Mouse (Mus musculus): ENCODE results near the gene Ppp1r14c. TPM values are rescaled to one million over a fixed set of nuclear protein-coding genes. Genes with fewer than 3 reads are reported as not detected.
"Not testable (repeated sequence)": the region's sequence is repeated elsewhere in the genome, so short reads cannot be mapped to it uniquely, and the experiment has no call there.

The Ppp1r14c gene
- polyA plus RNA-seq, 1 experiment from 2014 or later, result 2.5 TPM

- Histone ChIP-seq H3K4me1 (0 out of 2 replicates have a peak, but pooled peaks cover 6% of the 10 kb centered on the region), H3K27me3 (ENCODE audit: low read depth, poor library complexity, severe bottlenecking) (no peaks in the 10 kb centered on the region), H3K9me3 (replicated peaks) (no peaks in the 10 kb centered on the region), H3K27ac (replicated peaks) (no peak overlapping the region), H3K4me3 (no peak overlapping the region), H3K36me3 (no peaks in the 10 kb centered on the region)
- no peak for DNase-seq (ENCODE audit: low spot score)
- 83% methylated on average over 6 of the region's 6 CpGs for WGBS
These were observed 42.3 kb downstream of the Ppp1r14c start for GRCm38 (mm10) chr10:3408036-3408661.

GRCm38 (mm10) chr10:3408699-3409098, 42.8 kb downstream of the Ppp1r14c start:
- H3K4me1 ChIP-seq, result 0 out of 2 replicates have a peak, but pooled peaks cover 6% of the 10 kb centered on the region
- 73% methylated on average over 3 of the region's 3 CpGs for WGBS
- no peaks in the 10 kb centered on the region for H3K27me3 ChIP-seq (ENCODE audit: low read depth, poor library complexity, severe bottlenecking)
- DNase-seq (ENCODE audit: low spot score), result no peak
- no peaks in the 10 kb centered on the region for H3K9me3 ChIP-seq (replicated peaks)
- no peak overlapping the region for H3K27ac ChIP-seq (replicated peaks)
- H3K36me3 ChIP-seq, result no peaks in the 10 kb centered on the region
- H3K4me3 ChIP-seq, result no peak overlapping the region

GRCm38 (mm10) chr10:3411222-3411621, 45.4 kb downstream of the Ppp1r14c start:
- no peaks in the 10 kb centered on the region for H3K9me3 ChIP-seq (replicated peaks)
- 85% methylated on average over 3 of the region's 3 CpGs for WGBS
- H3K27ac ChIP-seq (replicated peaks), result no peak overlapping the region
- no peak for DNase-seq (ENCODE audit: low spot score)
- H3K27me3 ChIP-seq (ENCODE audit: low read depth, poor library complexity, severe bottlenecking), result no peaks in the 10 kb centered on the region
- H3K4me1 ChIP-seq, result 0 out of 2 replicates have a peak, but pooled peaks cover 6% of the 10 kb centered on the region
- H3K4me3 ChIP-seq, result no peak overlapping the region
- H3K36me3 ChIP-seq, result no peaks in the 10 kb centered on the region

- Histone ChIP-seq H3K4me3 (no peak overlapping the region), H3K4me1 (0 out of 2 replicates have a peak, but pooled peaks cover 6% of the 10 kb centered on the region), H3K27ac (replicated peaks) (no peak overlapping the region), H3K9me3 (replicated peaks) (no peaks in the 10 kb centered on the region), H3K27me3 (ENCODE audit: low read depth, poor library complexity, severe bottlenecking) (no peaks in the 10 kb centered on the region), H3K36me3 (no peaks in the 10 kb centered on the region)
- DNase-seq (ENCODE audit: low spot score), result no peak
- WGBS, result 76% methylated on average over 2 of the region's 2 CpGs
These were observed 45.8 kb downstream of the Ppp1r14c start for GRCm38 (mm10) chr10:3411639-3412038.

- Histone ChIP-seq H3K36me3 (no peaks in the 10 kb centered on the region), H3K4me3 (no peak overlapping the region), H3K9me3 (replicated peaks) (no peaks in the 10 kb centered on the region), H3K27ac (replicated peaks) (no peak overlapping the region), H3K27me3 (ENCODE audit: low read depth, poor library complexity, severe bottlenecking) (no peaks in the 10 kb centered on the region), H3K4me1 (no peaks in the 10 kb centered on the region)
- DNase-seq (ENCODE audit: low spot score), result no peak
- 82% methylated on average over 5 of the region's 5 CpGs for WGBS
These were observed 49.0 kb downstream of the Ppp1r14c start for GRCm38 (mm10) chr10:3414813-3415212.

- no peaks in the 10 kb centered on the region for H3K27me3 ChIP-seq (ENCODE audit: low read depth, poor library complexity, severe bottlenecking)
- no peak overlapping the region for H3K4me3 ChIP-seq
- no peaks in the 10 kb centered on the region for H3K36me3 ChIP-seq
- DNase-seq (ENCODE audit: low spot score), result no peak
- H3K4me1 ChIP-seq, result no peaks in the 10 kb centered on the region
- H3K9me3 ChIP-seq (replicated peaks), result no peaks in the 10 kb centered on the region
- WGBS, result 66% methylated on average over 4 of the region's 4 CpGs
- no peak overlapping the region for H3K27ac ChIP-seq (replicated peaks)
These were observed 50.7 kb downstream of the Ppp1r14c start for GRCm38 (mm10) chr10:3416565-3416964.

GRCm38 (mm10) chr10:3417408-3417807, 51.6 kb downstream of the Ppp1r14c start:
- WGBS, result 82% methylated on average over 4 of the region's 4 CpGs
- no peaks in the 10 kb centered on the region for H3K36me3 ChIP-seq
- no peak overlapping the region for H3K27ac ChIP-seq (replicated peaks)
- no peaks in the 10 kb centered on the region for H3K27me3 ChIP-seq (ENCODE audit: low read depth, poor library complexity, severe bottlenecking)
- H3K4me3 ChIP-seq, result no peak overlapping the region
- no peaks in the 10 kb centered on the region for H3K4me1 ChIP-seq
- no peak for DNase-seq (ENCODE audit: low spot score)
- no peaks in the 10 kb centered on the region for H3K9me3 ChIP-seq (replicated peaks)

GRCm38 (mm10) chr10:3424016-3424415, 58.2 kb downstream of the Ppp1r14c start:
- Histone ChIP-seq H3K27ac (replicated peaks) (no peak overlapping the region), H3K9me3 (replicated peaks) (no peaks in the 10 kb centered on the region), H3K27me3 (ENCODE audit: low read depth, poor library complexity, severe bottlenecking) (no peaks in the 10 kb centered on the region)

GRCm38 (mm10) chr10:3427689-3428399, 62.0 kb downstream of the Ppp1r14c start:
- Histone ChIP-seq H3K27ac (replicated peaks) (no peak overlapping the region), H3K9me3 (replicated peaks) (no peaks in the 10 kb centered on the region), H3K36me3 (no peaks in the 10 kb centered on the region), H3K27me3 (ENCODE audit: low read depth, poor library complexity, severe bottlenecking) (no peaks in the 10 kb centered on the region), H3K4me3 (no peak overlapping the region), H3K4me1 (no peaks in the 10 kb centered on the region)
- no peak for DNase-seq (ENCODE audit: low spot score)
- WGBS, result 82% methylated on average over 3 of the region's 3 CpGs

More at GRCm38 (mm10) chr10:3424016-3424415, 58.2 kb downstream of the Ppp1r14c start:
- H3K36me3 ChIP-seq, result no peaks in the 10 kb centered on the region
- no peaks in the 10 kb centered on the region for H3K4me1 ChIP-seq
- no peak for DNase-seq (ENCODE audit: low spot score)
- H3K4me3 ChIP-seq, result no peak overlapping the region

- no peak overlapping the region for H3K27ac ChIP-seq (replicated peaks)
- no peak overlapping the region for H3K4me3 ChIP-seq
- no peaks in the 10 kb centered on the region for H3K4me1 ChIP-seq
- H3K27me3 ChIP-seq (ENCODE audit: low read depth, poor library complexity, severe bottlenecking), result no peaks in the 10 kb centered on the region
- H3K36me3 ChIP-seq, result no peaks in the 10 kb centered on the region
- WGBS, result 86% methylated on average over 8 of the region's 8 CpGs
- no peak for DNase-seq (ENCODE audit: low spot score)
- peaks cover 17% of the 10 kb centered on the region for H3K9me3 ChIP-seq (replicated peaks)
These were observed 69.1 kb downstream of the Ppp1r14c start for GRCm38 (mm10) chr10:3434848-3435474.

GRCm38 (mm10) chr10:3440722-3441471, 75.0 kb downstream of the Ppp1r14c start:
- H3K4me1 ChIP-seq, result no peaks in the 10 kb centered on the region
- no peaks in the 10 kb centered on the region for H3K27me3 ChIP-seq (ENCODE audit: low read depth, poor library complexity, severe bottlenecking)
- DNase-seq (ENCODE audit: low spot score), result no peak
- WGBS, result 76% methylated on average over 2 of the region's 2 CpGs
- H3K27ac ChIP-seq (replicated peaks), result no peak overlapping the region
- H3K4me3 ChIP-seq, result no peak overlapping the region
- peaks cover 8% of the 10 kb centered on the region; the same call in 1 of the 2 replicates for H3K9me3 ChIP-seq (replicated peaks)
- no peaks in the 10 kb centered on the region for H3K36me3 ChIP-seq

- 92% methylated on average over 10 of the region's 10 CpGs for WGBS
- not testable (repeated sequence) for H3K4me3 ChIP-seq; DNase-seq (ENCODE audit: low spot score); H3K27me3 ChIP-seq (ENCODE audit: low read depth, poor library complexity, severe bottlenecking); H3K4me1 ChIP-seq; H3K27ac ChIP-seq (replicated peaks); H3K36me3 ChIP-seq; H3K9me3 ChIP-seq (replicated peaks)
These were observed 80.9 kb downstream of the Ppp1r14c start for GRCm38 (mm10) chr10:3446748-3447147.
